Mouse (Mus musculus) forebrain, embryonic 15.5 days (tissue): ENCODE data around the gene Espnl. TPM values are rescaled to one million over a fixed set of nuclear protein-coding genes. Genes with fewer than 3 reads are reported as not detected.

Experiments used
- ATAC-seq: fragments of 200-750 bp; cut with Nextera tagmentation; replicated peaks from 2 replicates; pipeline ENCODE4 v1.8.0; 2017; ENCODE audit warnings: mild to moderate bottlenecking, moderate TSS enrichment, moderate library complexity
- H3K27ac ChIP-seq: fragments of 300-500 bp; sonication (generic); replicated peaks from 2 replicates; pipeline ENCODE4 v1.5.1; 2015; ENCODE audit warnings: mild to moderate bottlenecking, inconsistent platforms
- H3K27me3 ChIP-seq: fragments of 300-500 bp; sonication (generic); 2 replicates; pipeline ENCODE4 v1.6.1; 2015; ENCODE audit warnings: inconsistent platforms
- H3K36me3 ChIP-seq: fragments of 300-500 bp; sonication (generic); 2 replicates; pipeline ENCODE4 v1.6.1; 2015; ENCODE audit warnings: mild to moderate bottlenecking, inconsistent platforms
- H3K4me1 ChIP-seq: fragments of 300-500 bp; sonication (generic); 2 replicates; pipeline ENCODE4 v1.6.1; 2015; ENCODE audit warnings: inconsistent platforms
- H3K4me2 ChIP-seq: fragments of 300-500 bp; sonication (generic); replicated peaks from 2 replicates; pipeline ENCODE4 v1.6.1; 2015; ENCODE audit warnings: mild to moderate bottlenecking, inconsistent platforms
- H3K4me3 ChIP-seq: fragments of 300-500 bp; sonication (generic); 2 replicates; pipeline ENCODE4 v1.5.1; 2015; ENCODE audit warnings: mild to moderate bottlenecking, inconsistent platforms
- H3K9ac ChIP-seq: fragments of 300-500 bp; sonication (generic); replicated peaks from 2 replicates; pipeline ENCODE4 v1.6.1; 2015; ENCODE audit warnings: mild to moderate bottlenecking, inconsistent platforms
- H3K9me3 ChIP-seq: fragments of 300-500 bp; sonication (generic); 2 replicates; pipeline ENCODE4 v1.6.1; 2016; ENCODE audit warnings: inconsistent platforms
- WGBS: fragments of 180-500 bp; shearing (Covaris S2); methylation state at CpG from one replicate; pipeline ENCODE4 v1.1.7; 2015; ENCODE audit warnings: mixed read lengths; 5-methylcytosine and 5-hydroxymethylcytosine counted together
- polyA plus RNA-seq: library from polyadenylated mRNA; unstranded; fragments of >200 nt; fragmentation: Nextera tagmentation; extraction: Ambion mirVana; gene quantifications from 2 replicates; pipeline ENCODE4 v1.2.1, GENCODE M21; 2015

Gene Espnl
- polyA plus RNA-seq, 1 experiment from 2014 or later, result 0.10 TPM

- no peak overlapping the region for H3K27ac ChIP-seq
- no peak for ATAC-seq
- H3K36me3 ChIP-seq, result no peaks in the 10 kb centered on the region; the same call in 1 of the 2 replicates
- H3K4me3 ChIP-seq, result peak overlapping the region; percentile 42; the same call in 1 of the 2 replicates
- 29% methylated on average over 8 of the region's 8 CpGs for WGBS
- H3K4me1 ChIP-seq, result peaks cover 12% of the 10 kb centered on the region
- no peaks in the 10 kb centered on the region; the same call in 1 of the 2 replicates for H3K27me3 ChIP-seq
- peak overlapping the region; percentile 76 for H3K4me2 ChIP-seq
- 0 out of 2 replicates have a peak overlapping the region, but pooled peaks have one; percentile 42 for H3K9ac ChIP-seq
- H3K9me3 ChIP-seq, result no peaks in the 10 kb centered on the region
Measured at GRCm38 (mm10) chr1:91365816-91366214, 43.9 kb downstream of the Espnl start.

GRCm38 (mm10) chr1:91366215-91367108 lies 44.6 kb downstream of the Espnl start, which contains the start of gene Erfe:
TSS of gene Erfe (plus strand) at chr1:91366430.
- Histone ChIP-seq H3K4me2 (peak within 1 kb of the TSS; percentile 76), H3K4me1 (peaks cover 12% of the 10 kb centered on the region), H3K4me3 (peak within 1 kb of the TSS; percentile 42), H3K27ac (no peak within 1 kb of the TSS), H3K9me3 (no peaks in the 10 kb centered on the region), H3K9ac (peak within 1 kb of the TSS; percentile 42), H3K27me3 (no peaks in the 10 kb centered on the region; the same call in 1 of the 2 replicates), H3K36me3 (peaks cover 6% of the 10 kb centered on the region)
- peak; percentile 53 for ATAC-seq
- under 1% methylated on average over 67 of the region's 68 CpGs for WGBS

GRCm38 (mm10) chr1:91367295-91367694 lies 45.4 kb downstream of the Espnl start:
- ATAC-seq, result no peak
- H3K4me1 ChIP-seq, result peaks cover 12% of the 10 kb centered on the region
- no peak overlapping the region for H3K9ac ChIP-seq
- no peak overlapping the region for H3K4me2 ChIP-seq
- no peaks in the 10 kb centered on the region for H3K9me3 ChIP-seq
- no peak overlapping the region for H3K27ac ChIP-seq
- H3K4me3 ChIP-seq, result no peak overlapping the region
- WGBS, result 95% methylated on average over 3 of the region's 3 CpGs
- peaks cover 15% of the 10 kb centered on the region for H3K36me3 ChIP-seq
- H3K27me3 ChIP-seq, result no peaks in the 10 kb centered on the region; the same call in 1 of the 2 replicates

- WGBS, result 83% methylated on average over 4 of the region's 4 CpGs
- H3K9me3 ChIP-seq, result no peaks in the 10 kb centered on the region
- peaks cover 34% of the 10 kb centered on the region for H3K36me3 ChIP-seq
- H3K27me3 ChIP-seq, result no peaks in the 10 kb centered on the region; the same call in 1 of the 2 replicates
- H3K4me2 ChIP-seq, result no peak overlapping the region
- no peak overlapping the region for H3K27ac ChIP-seq
- no peak overlapping the region for H3K9ac ChIP-seq
- ATAC-seq, result no peak
- no peak overlapping the region for H3K4me3 ChIP-seq
- peaks cover 12% of the 10 kb centered on the region for H3K4me1 ChIP-seq
Measured at GRCm38 (mm10) chr1:91369408-91369807, 47.5 kb downstream of the Espnl start.

- Histone ChIP-seq H3K9me3 (no peaks in the 10 kb centered on the region), H3K4me2 (no peak overlapping the region), H3K4me3 (no peak overlapping the region), H3K36me3 (peaks cover 41% of the 10 kb centered on the region), H3K27ac (no peak overlapping the region), H3K4me1 (peaks cover 12% of the 10 kb centered on the region), H3K27me3 (no peaks in the 10 kb centered on the region; the same call in 1 of the 2 replicates), H3K9ac (no peak overlapping the region)
- 91% methylated on average over 23 of the region's 23 CpGs for WGBS
- no peak for ATAC-seq
Measured at GRCm38 (mm10) chr1:91370055-91370454, 48.2 kb downstream of the Espnl start.

GRCm38 (mm10) chr1:91373414-91373835 lies 51.5 kb downstream of the Espnl start:
- Histone ChIP-seq H3K4me3 (no peak overlapping the region), H3K4me2 (no peak overlapping the region), H3K36me3 (peaks cover 75% of the 10 kb centered on the region), H3K27me3 (no peaks in the 10 kb centered on the region), H3K27ac (no peak overlapping the region), H3K9me3 (no peaks in the 10 kb centered on the region), H3K9ac (no peak overlapping the region), H3K4me1 (no peaks in the 10 kb centered on the region)
- ATAC-seq, result no peak
- WGBS, result 94% methylated on average over 6 of the region's 6 CpGs

GRCm38 (mm10) chr1:91380453-91381090 lies 58.7 kb downstream of the Espnl start:
- 0 out of 2 replicates have a peak, but pooled peaks have one; percentile 41 for ATAC-seq

GRCm38 (mm10) chr1:91381091-91381471 lies 59.2 kb downstream of the Espnl start:
- 98% methylated on average over 4 of the region's 4 CpGs for WGBS

More at GRCm38 (mm10) chr1:91380453-91381090, 58.7 kb downstream of the Espnl start:
- H3K9me3 ChIP-seq, result no peaks in the 10 kb centered on the region
- no peaks in the 10 kb centered on the region for H3K4me1 ChIP-seq
- H3K4me3 ChIP-seq, result no peak overlapping the region
- peaks cover 87% of the 10 kb centered on the region for H3K36me3 ChIP-seq
- no peak overlapping the region for H3K9ac ChIP-seq
- no peaks in the 10 kb centered on the region for H3K27me3 ChIP-seq
- H3K4me2 ChIP-seq, result no peak overlapping the region
- 58% methylated on average over 7 of the region's 7 CpGs for WGBS
- no peak overlapping the region for H3K27ac ChIP-seq

GRCm38 (mm10) chr1:91390369-91390768 lies 68.5 kb downstream of the Espnl start:
- no peaks in the 10 kb centered on the region for H3K9me3 ChIP-seq
- H3K27me3 ChIP-seq, result no peaks in the 10 kb centered on the region
- no peak overlapping the region for H3K27ac ChIP-seq
- no peak overlapping the region for H3K4me3 ChIP-seq
- 97% methylated on average over 5 of the region's 5 CpGs for WGBS
- no peak for ATAC-seq
- peaks cover 7% of the 10 kb centered on the region; the same call in 1 of the 2 replicates for H3K4me1 ChIP-seq
- H3K9ac ChIP-seq, result no peak overlapping the region
- H3K4me2 ChIP-seq, result no peak overlapping the region
- peaks cover 65% of the 10 kb centered on the region for H3K36me3 ChIP-seq

More at GRCm38 (mm10) chr1:91381091-91381471, 59.2 kb downstream of the Espnl start:
- H3K4me3 ChIP-seq, result no peak overlapping the region
- no peaks in the 10 kb centered on the region for H3K9me3 ChIP-seq
- no peak for ATAC-seq
- H3K27ac ChIP-seq, result no peak overlapping the region
- H3K4me1 ChIP-seq, result no peaks in the 10 kb centered on the region
- peaks cover 85% of the 10 kb centered on the region for H3K36me3 ChIP-seq
- H3K4me2 ChIP-seq, result no peak overlapping the region
- H3K27me3 ChIP-seq, result no peaks in the 10 kb centered on the region
- no peak overlapping the region for H3K9ac ChIP-seq

- H3K36me3 ChIP-seq, result peaks cover 4% of the 10 kb centered on the region; the same call in 1 of the 2 replicates
- peak overlapping the region; percentile 88 for H3K9ac ChIP-seq
- H3K4me3 ChIP-seq, result peak overlapping the region; percentile 86
- H3K27me3 ChIP-seq, result no peaks in the 10 kb centered on the region
- H3K27ac ChIP-seq, result peak overlapping the region; percentile 87
- H3K9me3 ChIP-seq, result no peaks in the 10 kb centered on the region
- H3K4me1 ChIP-seq, result peaks cover 33% of the 10 kb centered on the region
- no peak for ATAC-seq
- WGBS, result under 1% methylated on average over 12 of the region's 12 CpGs
- H3K4me2 ChIP-seq, result peak overlapping the region; percentile 87
Measured at GRCm38 (mm10) chr1:91397927-91398259, 76.0 kb downstream of the Espnl start.
